Mouse (Mus musculus) CH12.LX (cell line): Measurements from ENCODE around the gene Atg4d. TPM values are rescaled to one million over a fixed set of nuclear protein-coding genes. Genes with fewer than 3 reads are reported as not detected.

Experiments
- DNase-seq: peaks from one replicate; pipeline ENCODE4 v3.0.0-alpha.2; 2013; ENCODE audit errors: extremely low read depth
- H3K27ac ChIP-seq: 2 replicates; pipeline ENCODE4 v1.5.1; 2012; ENCODE audit warnings: low read depth, mild to moderate bottlenecking, control low read depth, moderate library complexity; ENCODE audit not compliant: insufficient read depth
- H3K27me3 ChIP-seq: replicated peaks from 2 replicates; pipeline ENCODE3; 2012; ENCODE audit warnings: inconsistent platforms
- H3K36me3 ChIP-seq, 2 experiments: replicated peaks in 1 of 2; 2 replicates each; pipeline versions ENCODE3 to v1.6.1; 2012; ENCODE audit warnings: inconsistent platforms in 1 of 2, low read length in 1 of 2, mild to moderate bottlenecking in 1 of 2, mixed read lengths in 1 of 2, moderate library complexity in 1 of 2; ENCODE audit not compliant: control insufficient read depth in 1 of 2, insufficient read depth in 1 of 2
- H3K4me1 ChIP-seq, 2 experiments: 2 replicates each; pipeline ENCODE4 v1.6.1; 2012; ENCODE audit warnings: inconsistent platforms in 1 of 2, moderate library complexity in 1 of 2; ENCODE audit not compliant: insufficient read depth in 2 of 2, control insufficient read depth in 1 of 2
- H3K4me2 ChIP-seq: 2 replicates; pipeline ENCODE4 v1.6.1; 2012; ENCODE audit warnings: low read depth, mild to moderate bottlenecking, control low read depth; ENCODE audit not compliant: poor library complexity, insufficient read depth, severe bottlenecking
- H3K4me3 ChIP-seq, 3 experiments: fragments of 150-350 bp in 1 of 3; sonication (generic) in 1 of 3; replicated peaks in 1 of 3; 2 replicates each; pipeline versions ENCODE3 to v1.5.1; 2011 to 2012; ENCODE audit warnings: low read depth in 2 of 3, low read length in 2 of 3, mild to moderate bottlenecking in 2 of 3, moderate library complexity in 2 of 3, control low read depth in 1 of 3, improper control_type of control experiment in 1 of 3, inconsistent platforms in 1 of 3, mixed read lengths in 1 of 3; ENCODE audit not compliant: poor library complexity in 1 of 3
- H3K79me2 ChIP-seq: replicated peaks from 2 replicates; pipeline ENCODE4 v1.6.1; 2012; ENCODE audit warnings: mild to moderate bottlenecking, moderate library complexity; ENCODE audit not compliant: control insufficient read depth, poor library complexity, insufficient read depth, severe bottlenecking; ENCODE audit errors: extremely low read depth
- H3K9ac ChIP-seq: 2 replicates; pipeline ENCODE4 v1.6.1; 2012; ENCODE audit warnings: low read depth, mild to moderate bottlenecking, control low read depth, moderate library complexity; ENCODE audit not compliant: insufficient read depth
- H3K9me3 ChIP-seq: replicated peaks from 2 replicates; pipeline ENCODE3; 2012; ENCODE audit warnings: low read length, inconsistent platforms, mixed read lengths
- BHLHE40 ChIP-seq: IDR thresholded peaks from 2 replicates; pipeline ENCODE4 v1.6.1; 2011; ENCODE audit warnings: mild to moderate bottlenecking, low read depth, low read length, improper control_type of control experiment
- CHD1 ChIP-seq: IDR thresholded peaks from 2 replicates; pipeline ENCODE4 v1.6.1; 2012; ENCODE audit warnings: low read depth, low read length, improper control_type of control experiment, inconsistent platforms
- CTCF ChIP-seq, 2 experiments: IDR thresholded peaks in 1 of 2; conservative IDR thresholded peaks in 1 of 2; 2 replicates each; pipeline ENCODE4 v1.5.1; 2011 to 2012; ENCODE audit warnings: low read depth in 2 of 2, low read length in 2 of 2, improper control_type of control experiment in 1 of 2, inconsistent platforms in 1 of 2, mild to moderate bottlenecking in 1 of 2, moderate library complexity in 1 of 2
- E2F4 ChIP-seq: IDR thresholded peaks from 2 replicates; pipeline ENCODE4 v1.6.1; 2011; ENCODE audit warnings: low read depth, low read length, improper control_type of control experiment; ENCODE audit not compliant: insufficient replicate concordance
- ELF1 ChIP-seq: IDR thresholded peaks from 2 replicates; pipeline ENCODE4 v1.6.1; 2014; ENCODE audit warnings: low read depth, mild to moderate bottlenecking, inconsistent platforms, low read length, improper control_type of control experiment
- EP300 ChIP-seq: IDR thresholded peaks from 2 replicates; pipeline ENCODE4 v1.6.1; 2011; ENCODE audit warnings: low read length, improper control_type of control experiment
- HCFC1 ChIP-seq: IDR thresholded peaks from 2 replicates; pipeline ENCODE4 v1.6.1; 2012; ENCODE audit warnings: low read depth, mild to moderate bottlenecking, inconsistent platforms, low read length, improper control_type of control experiment
- IRF4 ChIP-seq: IDR thresholded peaks from 2 replicates; pipeline ENCODE4 v1.6.1; 2014; ENCODE audit warnings: low read depth, mild to moderate bottlenecking, inconsistent platforms, low read length, improper control_type of control experiment
- JUND ChIP-seq: conservative IDR thresholded peaks from 2 replicates; pipeline ENCODE4 v1.6.1; 2011; ENCODE audit warnings: low read depth, low read length, improper control_type of control experiment
- MAX ChIP-seq: IDR thresholded peaks from 2 replicates; pipeline ENCODE4 v1.6.1; 2011; ENCODE audit warnings: low read length, improper control_type of control experiment
- MAZ ChIP-seq: IDR thresholded peaks from 2 replicates; pipeline ENCODE4 v1.6.1; 2012; ENCODE audit warnings: low read depth, mild to moderate bottlenecking, inconsistent platforms, low read length, improper control_type of control experiment, moderate library complexity
- MEF2A ChIP-seq: IDR thresholded peaks from 2 replicates; pipeline ENCODE4 v1.6.1; 2014; ENCODE audit warnings: low read depth, mild to moderate bottlenecking, inconsistent platforms, low read length, improper control_type of control experiment, borderline replicate concordance
- MYC ChIP-seq: IDR thresholded peaks from 2 replicates; pipeline ENCODE4 v1.6.1; 2011; ENCODE audit warnings: low read depth, mild to moderate bottlenecking, improper control_type of control experiment, low read length
- NELFE ChIP-seq: IDR thresholded peaks from 2 replicates; pipeline ENCODE4 v1.6.1; 2011; ENCODE audit warnings: low read depth, low read length, improper control_type of control experiment
- PAX5 ChIP-seq: IDR thresholded peaks from 2 replicates; pipeline ENCODE4 v1.6.1; 2012; ENCODE audit warnings: low read length, inconsistent platforms, mixed read lengths
- RAD21 ChIP-seq: IDR thresholded peaks from 2 replicates; pipeline ENCODE4 v1.6.1; 2011; ENCODE audit warnings: low read depth, mild to moderate bottlenecking, low read length, improper control_type of control experiment, moderate library complexity
- SIN3A ChIP-seq: IDR thresholded peaks from 2 replicates; pipeline ENCODE4 v1.6.1; 2012; ENCODE audit warnings: low read length, improper control_type of control experiment, inconsistent platforms
- SMC3 ChIP-seq: IDR thresholded peaks from 2 replicates; pipeline ENCODE4 v1.6.1; 2011; ENCODE audit warnings: low read depth, low read length, improper control_type of control experiment
- TCF12 ChIP-seq: IDR thresholded peaks from 2 replicates; pipeline ENCODE4 v1.6.1; 2014; ENCODE audit warnings: low read depth, mild to moderate bottlenecking, inconsistent platforms, low read length, improper control_type of control experiment
- USF2 ChIP-seq: conservative IDR thresholded peaks from 2 replicates; pipeline ENCODE4 v1.6.1; 2011; ENCODE audit warnings: low read depth, low read length, improper control_type of control experiment
- ZMIZ1 ChIP-seq: IDR thresholded peaks from 2 replicates; pipeline ENCODE4 v1.6.1; 2012; ENCODE audit warnings: low read depth, mild to moderate bottlenecking, inconsistent platforms, low read length, improper control_type of control experiment
- ZNF384 ChIP-seq: IDR thresholded peaks from 2 replicates; pipeline ENCODE4 v1.6.1; 2012; ENCODE audit warnings: low read depth, low read length, improper control_type of control experiment, inconsistent platforms
- dilution Hi-C: fragments of 300-500 bp; cut with MboI; formaldehyde crosslinking; loops from 2 replicates; pipeline ENCODE4 v1.14.3; 2020; ENCODE audit warnings: low sequenced_read_pairs; ENCODE audit not compliant: extremely low pct_unique_long_range_greater_than_20kb, extremely low pct_ligation_motif_present
- in situ Hi-C: fragments of 300-500 bp; cut with MboI; formaldehyde crosslinking; loops from 3 replicates; pipeline ENCODE4 v1.14.3; 2019; ENCODE audit warnings: low sequenced_read_pairs, low pct_ligation_motif_present, low pct_unique_long_range_greater_than_20kb, mixed read lengths
- polyA plus RNA-seq: library from polyadenylated mRNA; unstranded; fragments of >175 nt; gene quantifications from 2 replicates; pipeline ENCODE4 v1.2.1, GENCODE M21; 2012; ENCODE audit warnings: low read depth; ENCODE audit not compliant: insufficient read length
- total RNA-seq, 2 experiments: library from RNA; depleted of rRNA; stranded (reverse); fragments of 300-350 nt in 1 of 2; fragments of >200 nt in 1 of 2; gene quantifications; 2 replicates each; pipeline ENCODE4 v1.2.3; 2012 to 2014

Gene Atg4d
- total and polyA plus RNA-seq, 3 experiments: 7.7 to 14.3 (median 10.3) TPM

GRCm38 (mm10) chr9:21238733-21239464 is 26.2 kb upstream of the Atg4d start, which contains the start of gene Keap1 (continued):
- TF ChIP-seq CHD1: no peak; the same call in 1 of the 2 replicates
- TF ChIP-seq MAX: peak; percentile 50; the same call in 1 of the 2 replicates
- TF ChIP-seq EP300: no peak
- 0 out of 2 replicates have a peak, but pooled peaks have one; percentile 51 for TF ChIP-seq IRF4
- TF ChIP-seq USF2: no peak
- TF ChIP-seq CTCF (conservative IDR thresholded peaks at IDR 0.05 in 1 of 2, IDR thresholded peaks at IDR 0.05 in 1 of 2; ENCODE audit: low read depth in 2 of 2, low read length in 2 of 2): no peak
- no peak for TF ChIP-seq MAZ
- no peak for TF ChIP-seq E2F4
- no peak for TF ChIP-seq JUND
- peak; percentile 80 for TF ChIP-seq SIN3A
- TF ChIP-seq ELF1: peak; percentile 83

GRCm38 (mm10) chr9:21239465-21239848 is 25.6 kb upstream of the Atg4d start:
- Histone ChIP-seq H3K27ac (no peak overlapping the region), H3K4me3 (peak overlapping the region; percentile 77 to 98 (median 88)), H3K4me1 (peaks cover 17 to 35% of the 10 kb centered on the region in 2 experiments), H3K36me3 (peaks cover 4 to 23% of the 10 kb centered on the region in 2 experiments), H3K27me3 (peaks cover 4% of the 10 kb centered on the region), H3K9ac (peak overlapping the region; percentile 99; the same call in 1 of the 2 replicates), H3K79me2 (peaks cover 18% of the 10 kb centered on the region)
- dilution Hi-C loops: no loop called here
- DNase-seq: peak; percentile 24
- TF ChIP-seq SMC3 (no peak), USF2 (no peak), MEF2A (no peak), HCFC1 (no peak)
- TF ChIP-seq, all 38 proteins: peak for 0
- H3K9me3 ChIP-seq: peaks cover 6% of the 10 kb centered on the region
- in situ Hi-C loops: no loop called here
- peak overlapping the region; percentile 46 for H3K4me2 ChIP-seq

GRCm38 (mm10) chr9:21241343-21241742 is 23.8 kb upstream of the Atg4d start:
- H3K4me1 ChIP-seq: peaks cover 9 to 24% of the 10 kb centered on the region in 2 experiments
- H3K79me2 ChIP-seq: peaks cover 18% of the 10 kb centered on the region
- in situ Hi-C loops (no loop called here), dilution Hi-C loops (no loop called here)
- peaks cover 4% of the 10 kb centered on the region for H3K27me3 ChIP-seq
- H3K27ac ChIP-seq: no peak overlapping the region
- DNase-seq: peak; percentile 92
- H3K9me3 ChIP-seq: peaks cover 9% of the 10 kb centered on the region
- no peak overlapping the region for H3K4me2 ChIP-seq
- no peak overlapping the region for H3K4me3 ChIP-seq
- no peak overlapping the region for H3K9ac ChIP-seq
- H3K36me3 ChIP-seq: peaks cover 0 to 7% of the 10 kb centered on the region in 2 experiments
- TF ChIP-seq IRF4 (peak; percentile 41; the same call in 1 of the 2 replicates), TCF12 (peak; percentile 61; the same call in 1 of the 2 replicates), NELFE (peak; percentile 81; the same call in 1 of the 2 replicates), MEF2A (peak; percentile 38; the same call in 1 of the 2 replicates), BHLHE40 (0 out of 2 replicates have a peak, but pooled peaks have one; percentile 19), CTCF (conservative IDR thresholded peaks at IDR 0.05 in 1 of 2, IDR thresholded peaks at IDR 0.05 in 1 of 2; ENCODE audit: low read depth in 2 of 2, low read length in 2 of 2) (peak; percentile 85 to 100), ZMIZ1 (no peak), PAX5 (no peak), ZNF384 (peak; percentile 26; the same call in 1 of the 2 replicates), E2F4 (no peak), MYC (0 out of 2 replicates have a peak, but pooled peaks have one; percentile 37), RAD21 (peak; percentile 74), HCFC1 (peak; percentile 35; the same call in 1 of the 2 replicates), SIN3A (peak; percentile 34; the same call in 1 of the 2 replicates), SMC3 (peak; percentile 89)
